ENCODE assay signal across 11 mouse cellular contexts in genomic region chr2:169493609-169494275, GRCm38 (mm10).
A peak's percentile ranks its signal among the peaks of the same experiment; 100 is the strongest.
DNase-seq lines count a peak whose midpoint lies in the region; ATAC-seq and TF ChIP-seq lines count a peak whose summit lies in the region.
"Had no signal": no experiment of that assay in that cellular context is flagged by ENCODE, and none has a peak within 500 bp of the region (broad histone marks: within the 10 kb centered on the region; RNA-seq: fewer than 3 reads in every experiment).

No protein-coding gene starts in this region.

- no peak overlapping the region for H3K4me3 ChIP-seq in intestine, embryonic 14.5 days (ENCODE audit: low read depth, low read length)
- H3K4me3 ChIP-seq in intestine, postnatal 0 days (ENCODE audit: low read depth, low read length), result no peak overlapping the region
- no peak overlapping the region for H3K4me3 ChIP-seq in liver, embryonic 11.5 days (ENCODE audit: low read depth, low read length)
- H3K4me3 ChIP-seq: hindbrain, embryonic 12.5 days; midbrain, embryonic 13.5 days had no signal

- H3K27me3 ChIP-seq in intestine, embryonic 14.5 days (replicated peaks; ENCODE audit: control insufficient read depth, insufficient read depth, low read length), result no peaks in the 10 kb centered on the region
- H3K27me3 ChIP-seq in intestine, postnatal 0 days (replicated peaks; ENCODE audit: control insufficient read depth, insufficient read depth, low read length), result no peaks in the 10 kb centered on the region
- no peaks in the 10 kb centered on the region for H3K27me3 ChIP-seq in liver, embryonic 11.5 days (replicated peaks; ENCODE audit: control insufficient read depth, insufficient read depth, low read length)
- H3K27me3 ChIP-seq: midbrain, embryonic 13.5 days had no signal

- ATAC-seq in intestine, embryonic 14.5 days (replicated peaks; ENCODE audit: low FRiP score, low TSS enrichment, low read depth), result peak; percentile 79
- no peak for ATAC-seq in intestine, postnatal 0 days
- ATAC-seq in liver, embryonic 11.5 days (replicated peaks; ENCODE audit: low FRiP score), result peak; percentile 74
- no peak for ATAC-seq in erythroblast, adult 5-6 weeks (replicated peaks; ENCODE audit: low FRiP score, poor library complexity, severe bottlenecking)
- ATAC-seq: midbrain, embryonic 13.5 days had no signal

- H3K4me1 ChIP-seq in intestine, embryonic 14.5 days (replicated peaks; ENCODE audit: control insufficient read depth, insufficient read depth, low read length), result peaks cover 17% of the 10 kb centered on the region
- H3K4me1 ChIP-seq in intestine, postnatal 0 days (replicated peaks; ENCODE audit: control insufficient read depth, insufficient read depth, low read length), result no peaks in the 10 kb centered on the region
- 0 out of 2 replicates have a peak, but pooled peaks cover 4% of the 10 kb centered on the region for H3K4me1 ChIP-seq in liver, embryonic 11.5 days (replicated peaks; ENCODE audit: control insufficient read depth, insufficient read depth, low read length)

- no peaks in the 10 kb centered on the region for H3K36me3 ChIP-seq in intestine, embryonic 14.5 days (ENCODE audit: control insufficient read depth, insufficient read depth, low read length)
- no peaks in the 10 kb centered on the region for H3K36me3 ChIP-seq in intestine, postnatal 0 days (ENCODE audit: control insufficient read depth, insufficient read depth)
- no peaks in the 10 kb centered on the region for H3K36me3 ChIP-seq in liver, embryonic 11.5 days (ENCODE audit: control insufficient read depth, insufficient read depth, low read length)
- H3K36me3 ChIP-seq: hindbrain, embryonic 12.5 days; midbrain, embryonic 13.5 days had no signal

- TF ChIP-seq POLR2A in brain, embryonic 14.5 days (IDR thresholded peaks at IDR 0.05; ENCODE audit: borderline replicate concordance, extremely low read depth, insufficient read depth, insufficient read length, poor library complexity, severe bottlenecking), result no peak

- no peak overlapping the region for H3K9ac ChIP-seq in intestine, embryonic 14.5 days (ENCODE audit: low read length)
- no peak overlapping the region for H3K9ac ChIP-seq in intestine, postnatal 0 days (ENCODE audit: low read depth, low read length)
- no peak overlapping the region for H3K9ac ChIP-seq in liver, embryonic 11.5 days (ENCODE audit: low read depth, low read length)
- H3K9ac ChIP-seq: hindbrain, embryonic 12.5 days; midbrain, embryonic 13.5 days had no signal

- H3K27ac ChIP-seq in intestine, embryonic 14.5 days (ENCODE audit: low read depth), result peak overlapping the region; percentile 43
- no peak overlapping the region for H3K27ac ChIP-seq in intestine, postnatal 0 days (ENCODE audit: low read depth, low read length)
- no peak overlapping the region for H3K27ac ChIP-seq in liver, embryonic 11.5 days (ENCODE audit: low read depth, low read length)
- H3K27ac ChIP-seq: hindbrain, embryonic 12.5 days; midbrain, embryonic 13.5 days had no signal

- H3K9me3 ChIP-seq in intestine, embryonic 14.5 days (ENCODE audit: control insufficient read depth, low read length), result no peaks in the 10 kb centered on the region
- H3K9me3 ChIP-seq in intestine, postnatal 0 days (ENCODE audit: control insufficient read depth), result no peaks in the 10 kb centered on the region
- H3K9me3 ChIP-seq in liver, embryonic 11.5 days (ENCODE audit: control insufficient read depth, low read length), result no peaks in the 10 kb centered on the region
- H3K9me3 ChIP-seq: hindbrain, embryonic 12.5 days; midbrain, embryonic 13.5 days had no signal

- WGBS in intestine, embryonic 14.5 days, result 28% methylated on average over 16 of the region's 16 CpGs
- WGBS in intestine, postnatal 0 days, result 32% methylated on average over 16 of the region's 16 CpGs
- WGBS in liver, embryonic 11.5 days, result 64% methylated on average over 16 of the region's 16 CpGs

- DNase-seq in intestine, embryonic 14.5 days (ENCODE audit: low spot score), result peak; percentile 69
- DNase-seq in MN1 (ENCODE audit: low spot score), result peak; percentile 14
- DNase-seq in brain, embryonic 14.5 days (ENCODE audit: low read depth), result peak; percentile 69
- DNase-seq in liver, embryonic 11.5 days (ENCODE audit: low spot score), result no peak
- no peak for DNase-seq in urinary bladder, adult 18-20 months (ENCODE audit: low spot score in 2 of 2)
- DNase-seq in cerebellum, postnatal 14 days, result no peak
- DNase-seq: embryo, embryonic 11 days had no signal

- TF ChIP-seq CTCF in intestine, postnatal 0 days (IDR thresholded peaks at IDR 0.05; ENCODE audit: low read depth), result no peak
- TF ChIP-seq CTCF in brain, embryonic 14.5 days (IDR thresholded peaks at IDR 0.05; ENCODE audit: borderline replicate concordance, extremely low read depth, insufficient read depth, insufficient read length), result no peak

- peak overlapping the region; percentile 22 for H3K4me2 ChIP-seq in intestine, embryonic 14.5 days (ENCODE audit: low read length)
- no peak overlapping the region for H3K4me2 ChIP-seq in intestine, postnatal 0 days (replicated peaks; ENCODE audit: low read depth)
- H3K4me2 ChIP-seq in liver, embryonic 11.5 days, result no peak overlapping the region
- H3K4me2 ChIP-seq: hindbrain, embryonic 12.5 days; midbrain, embryonic 13.5 days had no signal

Comparison
In these comparisons a context has a peak if more than half of its experiments do, and no peak if none do; other contexts are left out.
1. ATAC-seq: peak in intestine, embryonic 14.5 days (single experiment) and liver, embryonic 11.5 days (single experiment); none in intestine, postnatal 0 days (single experiment) and erythroblast, adult 5-6 weeks (single experiment).
2. DNase-seq: peak in intestine, embryonic 14.5 days (single experiment), MN1 (single experiment) and brain, embryonic 14.5 days (single experiment); none in liver, embryonic 11.5 days (single experiment), urinary bladder, adult 18-20 months (0 of 2) and cerebellum, postnatal 14 days (0 of 2).